Mouse (Mus musculus) heart, embryonic 12.5 days (tissue): ENCODE results near the gene Klhdc8b. TPM values are rescaled to one million over a fixed set of nuclear protein-coding genes. Genes with fewer than 3 reads are reported as not detected.

Experiments used
- ATAC-seq: fragments of 200-750 bp; cut with Nextera tagmentation; 2 replicates; pipeline ENCODE4 v1.8.0; 2017; ENCODE audit warnings: moderate TSS enrichment, moderate library complexity; ENCODE audit not compliant: insufficient number of reproducible peaks, low FRiP score
- H3K27ac ChIP-seq: fragments of 300-500 bp; sonication (generic); 2 replicates; pipeline ENCODE4 v1.5.1; 2016; ENCODE audit warnings: mild to moderate bottlenecking, moderate library complexity; ENCODE audit not compliant: poor library complexity, severe bottlenecking
- H3K27me3 ChIP-seq: fragments of 300-500 bp; sonication (generic); replicated peaks from 2 replicates; pipeline ENCODE4 v1.6.1; 2016; ENCODE audit warnings: mild to moderate bottlenecking, moderate library complexity
- H3K36me3 ChIP-seq: fragments of 300-500 bp; sonication (generic); 2 replicates; pipeline ENCODE4 v1.6.1; 2016; ENCODE audit warnings: mild to moderate bottlenecking, moderate library complexity
- H3K4me1 ChIP-seq: fragments of 300-500 bp; sonication (generic); replicated peaks from 2 replicates; pipeline ENCODE4 v1.6.1; 2016; ENCODE audit warnings: mild to moderate bottlenecking
- H3K4me2 ChIP-seq: fragments of 300-500 bp; sonication (generic); 2 replicates; pipeline ENCODE4 v1.6.1; 2016; ENCODE audit warnings: mild to moderate bottlenecking, moderate library complexity
- H3K4me3 ChIP-seq: fragments of 300-500 bp; sonication (generic); 2 replicates; pipeline ENCODE4 v1.5.1; 2016; ENCODE audit warnings: mild to moderate bottlenecking
- H3K9ac ChIP-seq: fragments of 300-500 bp; sonication (generic); 2 replicates; pipeline ENCODE4 v1.6.1; 2016; ENCODE audit warnings: mild to moderate bottlenecking, moderate library complexity
- H3K9me3 ChIP-seq: fragments of 300-500 bp; sonication (generic); replicated peaks from 2 replicates; pipeline ENCODE4 v1.6.1; 2016; ENCODE audit warnings: mild to moderate bottlenecking, moderate library complexity
- WGBS: fragments of 180-500 bp; shearing (Covaris S2); methylation state at CpG from one replicate; pipeline ENCODE4 v1.1.7; 2016; 5-methylcytosine and 5-hydroxymethylcytosine counted together
- polyA plus RNA-seq: library from polyadenylated mRNA; unstranded; fragments of >200 nt; fragmentation: Nextera tagmentation; extraction: Ambion mirVana; gene quantifications from 2 replicates; pipeline ENCODE4 v1.2.1, GENCODE M21; 2016

Gene Klhdc8b
- polyA plus RNA-seq, 1 experiment from 2014 or later: 99.1 TPM

- Histone ChIP-seq H3K4me1 (peaks cover 26% of the 10 kb centered on the region), H3K4me2 (peak within 1 kb of the TSS; percentile 93), H3K27ac (peak within 1 kb of the TSS; percentile 98), H3K9me3 (no peaks in the 10 kb centered on the region), H3K4me3 (peak within 1 kb of the TSS; percentile 97), H3K27me3 (no peaks in the 10 kb centered on the region), H3K9ac (peak within 1 kb of the TSS; percentile 99), H3K36me3 (peaks cover 81% of the 10 kb centered on the region)
- peak; percentile 91 for ATAC-seq
- under 1% methylated on average over 69 of the region's 69 CpGs for WGBS
Observed at GRCm38 (mm10) chr9:108490559-108491285, 29.3 kb upstream of the Klhdc8b start, which contains the start of gene Usp19. TSS of gene Usp19 (plus strand) at chr9:108490602.

DNA sequence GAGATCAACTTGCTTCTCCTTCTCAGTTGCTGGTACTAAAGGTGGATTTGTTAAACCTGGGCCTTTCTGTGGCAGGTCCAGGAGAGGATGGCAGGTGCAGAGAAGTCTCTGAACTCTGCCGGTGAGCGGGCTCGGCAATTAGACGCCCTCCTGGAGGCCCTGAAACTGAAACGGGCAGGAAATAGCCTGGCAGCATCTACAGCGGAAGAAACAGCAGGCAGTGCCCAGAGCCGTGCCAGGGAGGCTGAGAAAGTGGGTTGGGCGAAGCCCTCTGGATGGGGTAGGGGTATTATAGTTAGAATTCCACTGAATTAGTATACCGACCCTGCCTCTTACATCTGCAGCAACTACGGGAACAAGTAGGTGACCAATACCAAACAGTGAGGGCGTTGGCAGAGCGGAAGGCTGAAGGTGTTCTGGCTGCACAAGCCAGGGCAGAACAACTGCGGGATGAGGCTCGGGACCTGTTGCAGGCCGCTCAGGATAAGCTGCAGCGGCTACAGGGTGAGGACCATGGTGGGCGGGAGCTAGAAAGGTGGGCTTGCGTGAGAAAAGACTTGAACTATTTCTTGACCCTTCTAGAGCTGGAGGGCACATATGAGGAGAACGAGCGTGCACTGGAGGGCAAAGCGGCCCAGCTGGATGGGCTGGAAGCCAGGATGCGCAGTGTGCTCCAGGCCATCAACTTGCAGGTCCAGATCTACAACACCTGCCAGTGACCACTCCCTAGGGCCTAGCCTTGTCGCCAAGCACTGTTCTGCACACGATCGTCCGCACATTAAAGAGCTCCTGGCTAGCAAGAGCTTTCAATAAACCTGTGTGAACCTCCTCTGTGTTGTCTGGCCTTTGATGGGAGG is 28.5 kb upstream of the Klhdc8b start:
- ATAC-seq: 0 out of 2 replicates have a peak, but pooled peaks have one; percentile 0
- Histone ChIP-seq H3K4me2 (peak overlapping the region; percentile 93), H3K9ac (peak overlapping the region; percentile 99), H3K9me3 (no peaks in the 10 kb centered on the region), H3K36me3 (peaks cover 81% of the 10 kb centered on the region), H3K27ac (peak overlapping the region; percentile 98), H3K4me1 (peaks cover 26% of the 10 kb centered on the region), H3K27me3 (no peaks in the 10 kb centered on the region), H3K4me3 (peak overlapping the region; percentile 97)
- WGBS: 66% methylated on average over 26 of the region's 26 CpGs

GRCm38 (mm10) chr9:108489215-108489614 is 27.8 kb upstream of the Klhdc8b start:
- ATAC-seq: no peak
- Histone ChIP-seq H3K4me3 (no peak overlapping the region), H3K4me2 (no peak overlapping the region), H3K9ac (no peak overlapping the region), H3K27me3 (no peaks in the 10 kb centered on the region), H3K4me1 (peaks cover 26% of the 10 kb centered on the region), H3K36me3 (peaks cover 80% of the 10 kb centered on the region), H3K27ac (no peak overlapping the region), H3K9me3 (no peaks in the 10 kb centered on the region)
- WGBS: 94% methylated on average over 20 of the region's 20 CpGs

GRCm38 (mm10) chr9:108488403-108488802 is 27.0 kb upstream of the Klhdc8b start:
- ATAC-seq: no peak
- Histone ChIP-seq H3K36me3 (peaks cover 80% of the 10 kb centered on the region), H3K4me1 (peaks cover 26% of the 10 kb centered on the region), H3K9me3 (no peaks in the 10 kb centered on the region), H3K4me3 (no peak overlapping the region), H3K9ac (no peak overlapping the region), H3K27ac (no peak overlapping the region), H3K4me2 (no peak overlapping the region), H3K27me3 (no peaks in the 10 kb centered on the region)
- WGBS: 93% methylated on average over 17 of the region's 17 CpGs

DNA sequence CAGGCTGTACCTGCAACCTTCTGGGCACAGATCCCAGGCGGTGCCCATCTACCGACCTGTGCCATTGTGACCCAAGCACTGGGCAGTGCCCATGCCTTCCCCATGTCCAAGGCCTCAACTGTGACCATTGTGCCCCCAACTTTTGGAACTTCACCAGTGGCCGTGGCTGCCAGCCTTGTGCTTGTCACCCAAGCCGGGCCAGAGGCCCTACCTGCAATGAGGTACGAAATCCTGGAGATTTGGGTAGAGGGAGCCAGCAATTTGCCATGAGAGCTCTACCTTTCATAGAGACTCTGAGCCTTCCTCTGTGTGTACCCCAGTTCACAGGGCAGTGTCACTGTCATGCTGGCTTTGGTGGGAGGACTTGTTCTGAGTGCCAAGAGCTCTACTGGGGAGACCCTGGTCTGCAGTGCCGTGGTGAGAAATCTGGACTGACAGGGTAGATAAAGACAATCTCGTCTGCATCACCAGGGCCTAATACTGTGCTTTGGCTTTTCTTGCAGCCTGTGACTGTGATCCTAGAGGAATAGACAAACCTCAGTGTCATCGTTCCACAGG is 25.7 kb upstream of the Klhdc8b start:
- WGBS: 91% methylated on average over 8 of the region's 8 CpGs
- ATAC-seq: no peak

GRCm38 (mm10) chr9:108485301-108485875 is 24.0 kb upstream of the Klhdc8b start:
- 88% methylated on average over 19 of the region's 19 CpGs for WGBS
- Histone ChIP-seq H3K4me1 (peaks cover 29% of the 10 kb centered on the region), H3K4me2 (no peak overlapping the region), H3K9me3 (no peaks in the 10 kb centered on the region), H3K36me3 (peaks cover 87% of the 10 kb centered on the region), H3K27me3 (no peaks in the 10 kb centered on the region), H3K4me3 (no peak overlapping the region), H3K9ac (no peak overlapping the region), H3K27ac (no peak overlapping the region)
- no peak for ATAC-seq

More for the DNA sequence above, 25.7 kb upstream of the Klhdc8b start:
- H3K4me2 ChIP-seq: no peak overlapping the region
- no peak overlapping the region for H3K4me3 ChIP-seq
- no peak overlapping the region for H3K9ac ChIP-seq
- H3K27ac ChIP-seq: no peak overlapping the region
- H3K36me3 ChIP-seq: peaks cover 80% of the 10 kb centered on the region
- no peaks in the 10 kb centered on the region for H3K9me3 ChIP-seq
- H3K27me3 ChIP-seq: no peaks in the 10 kb centered on the region
- H3K4me1 ChIP-seq: peaks cover 20% of the 10 kb centered on the region

DNA sequence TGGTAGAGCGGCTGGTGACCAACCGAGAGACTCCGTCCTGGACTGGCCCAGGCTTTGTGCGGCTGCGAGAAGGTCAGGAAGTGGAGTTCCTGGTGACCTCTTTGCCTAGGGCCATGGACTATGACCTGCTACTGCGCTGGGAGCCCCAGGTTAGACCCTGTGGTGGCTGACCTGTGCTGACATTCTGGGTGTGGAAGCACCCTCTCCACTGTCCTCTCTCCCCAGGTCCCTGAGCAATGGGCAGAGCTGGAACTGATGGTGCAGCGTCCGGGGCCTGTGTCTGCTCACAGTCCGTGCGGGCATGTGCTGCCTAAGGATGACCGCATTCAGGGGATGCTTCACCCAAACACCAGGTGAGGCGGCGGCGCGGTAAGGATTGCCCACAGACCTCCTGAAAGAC is 22.6 kb upstream of the Klhdc8b start:
- 94% methylated on average over 15 of the region's 15 CpGs for WGBS
- Histone ChIP-seq H3K9me3 (no peaks in the 10 kb centered on the region), H3K27me3 (no peaks in the 10 kb centered on the region), H3K36me3 (peaks cover 76% of the 10 kb centered on the region), H3K4me2 (no peak overlapping the region), H3K4me1 (peaks cover 26% of the 10 kb centered on the region), H3K9ac (0 out of 2 replicates have a peak overlapping the region, but pooled peaks have one; percentile 8), H3K27ac (no peak overlapping the region), H3K4me3 (no peak overlapping the region)
- no peak for ATAC-seq

DNA sequence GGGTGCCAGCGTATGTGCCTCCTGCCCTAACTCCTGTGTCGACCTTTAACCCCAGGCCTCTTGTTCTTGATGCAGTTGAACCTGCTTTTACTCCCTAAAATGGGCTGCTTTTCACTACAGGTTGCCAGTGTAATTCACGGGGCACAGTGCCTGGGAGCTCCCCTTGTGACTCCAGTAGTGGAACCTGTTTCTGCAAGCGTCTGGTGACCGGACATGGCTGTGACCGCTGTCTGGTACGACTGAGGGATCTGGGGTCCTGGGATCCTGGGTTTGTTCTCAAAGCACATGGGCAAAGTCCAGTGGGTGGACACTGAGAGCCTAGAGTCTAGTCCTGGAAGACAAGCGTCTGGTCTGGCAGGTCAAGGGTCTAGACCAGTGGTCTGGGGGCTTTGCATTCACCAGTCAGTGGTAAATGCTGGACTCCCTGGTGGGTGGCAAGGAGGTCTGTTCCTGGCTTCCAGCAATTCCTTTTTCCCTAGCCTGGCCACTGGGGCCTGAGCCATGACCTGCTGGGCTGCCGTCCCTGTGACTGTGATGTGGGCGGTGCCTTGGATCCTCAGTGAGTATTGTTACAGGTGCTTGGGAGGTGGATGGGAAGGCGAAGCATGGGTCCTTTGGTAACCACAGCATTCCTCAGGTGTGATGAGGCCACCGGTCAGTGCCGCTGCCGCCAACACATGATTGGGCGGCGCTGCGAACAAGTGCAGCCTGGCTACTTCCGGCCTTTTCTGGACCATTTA is 21.8 kb upstream of the Klhdc8b start:
- H3K9me3 ChIP-seq: no peaks in the 10 kb centered on the region
- H3K9ac ChIP-seq: no peak overlapping the region
- H3K27ac ChIP-seq: no peak overlapping the region
- WGBS: 92% methylated on average over 18 of the region's 18 CpGs
- H3K4me2 ChIP-seq: no peak overlapping the region
- H3K4me3 ChIP-seq: no peak overlapping the region
- no peak for ATAC-seq
- H3K27me3 ChIP-seq: no peaks in the 10 kb centered on the region
- H3K36me3 ChIP-seq: peaks cover 68% of the 10 kb centered on the region
- peaks cover 27% of the 10 kb centered on the region for H3K4me1 ChIP-seq

- peak overlapping the region; percentile 90 for H3K4me2 ChIP-seq
- no peak for ATAC-seq
Observed at GRCm38 (mm10) chr9:108481520-108482210, 20.3 kb upstream of the Klhdc8b start.

More at GRCm38 (mm10) chr9:108481520-108482210, 20.3 kb upstream of the Klhdc8b start:
- Histone ChIP-seq H3K36me3 (peaks cover 52% of the 10 kb centered on the region), H3K4me3 (no peak overlapping the region), H3K27me3 (no peaks in the 10 kb centered on the region), H3K9ac (peak overlapping the region; percentile 58), H3K27ac (peak overlapping the region; percentile 11; the same call in 1 of the 2 replicates), H3K9me3 (no peaks in the 10 kb centered on the region), H3K4me1 (peaks cover 27% of the 10 kb centered on the region)
- WGBS: 77% methylated on average over 19 of the region's 19 CpGs
